Mouse (Mus musculus): Measurements from ENCODE around the gene Mpv17l2. TPM values are rescaled to one million over a fixed set of nuclear protein-coding genes. Genes with fewer than 3 reads are reported as not detected.

The Mpv17l2 gene
- polyA plus RNA-seq, 1 experiment from 2014 or later, result 80.6 TPM

DNA sequence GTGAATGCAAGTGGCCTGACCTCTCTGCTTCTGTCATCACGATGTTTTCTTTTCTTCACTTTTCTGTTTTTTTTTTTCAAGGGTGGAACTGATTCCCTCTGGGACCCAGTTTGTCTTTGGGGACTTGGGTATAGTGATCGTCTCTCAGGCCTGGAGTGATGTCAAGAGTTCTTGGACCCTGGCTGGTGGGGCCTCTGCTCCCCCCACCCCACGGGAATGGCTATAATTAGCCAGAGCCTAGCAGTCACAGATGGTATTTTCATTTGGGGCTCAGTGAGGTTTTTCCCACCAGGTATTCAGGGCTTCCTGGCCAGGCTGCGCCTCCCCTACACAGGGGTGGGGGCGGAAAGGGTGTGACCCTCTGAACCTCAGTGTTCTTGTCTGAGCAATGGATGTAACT is 19.1 kb downstream of the Mpv17l2 start:
- H3K27ac ChIP-seq (ENCODE audit: low read depth, low read length), result no peak overlapping the region
- no peak overlapping the region for H3K4me2 ChIP-seq (replicated peaks; ENCODE audit: low read depth)
- H3K27me3 ChIP-seq (replicated peaks; ENCODE audit: control insufficient read depth, insufficient read depth, low read length), result peaks cover 32% of the 10 kb centered on the region
- H3K9ac ChIP-seq (ENCODE audit: low read depth, low read length), result no peak overlapping the region
- H3K36me3 ChIP-seq (ENCODE audit: control insufficient read depth, insufficient read depth), result no peaks in the 10 kb centered on the region
- 63% methylated on average over 5 of the region's 5 CpGs for WGBS
- ATAC-seq, result no peak
- no peak for TF ChIP-seq CTCF (IDR thresholded peaks at IDR 0.05; ENCODE audit: low read depth)
- H3K4me3 ChIP-seq (ENCODE audit: low read depth, low read length), result no peak overlapping the region
- H3K9me3 ChIP-seq (ENCODE audit: control insufficient read depth), result no peaks in the 10 kb centered on the region
- H3K4me1 ChIP-seq (replicated peaks; ENCODE audit: control insufficient read depth, insufficient read depth, low read length), result no peaks in the 10 kb centered on the region

DNA sequence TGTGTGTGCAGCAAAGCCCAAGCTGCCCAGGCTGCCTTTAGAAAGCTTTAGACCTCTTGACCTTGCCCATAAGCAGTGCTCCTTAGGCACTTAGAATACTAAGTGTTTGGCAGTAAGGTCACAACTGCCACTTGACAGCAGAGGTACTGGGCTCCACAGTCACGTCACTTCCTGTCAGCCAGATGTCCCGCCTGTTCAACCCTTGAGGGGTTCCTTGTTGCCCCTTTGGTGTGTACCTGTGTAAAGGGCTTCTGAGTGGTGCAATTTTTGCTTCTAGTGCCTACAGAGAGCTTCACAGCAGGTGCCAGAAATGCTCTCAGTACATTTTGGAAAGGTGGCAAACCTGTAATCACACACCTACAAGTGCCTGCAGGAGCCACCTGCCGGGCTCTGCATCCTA is 22.5 kb downstream of the Mpv17l2 start:
- Histone ChIP-seq H3K9me3 (ENCODE audit: control insufficient read depth) (no peaks in the 10 kb centered on the region), H3K4me2 (replicated peaks; ENCODE audit: low read depth) (no peak overlapping the region), H3K9ac (ENCODE audit: low read depth, low read length) (no peak overlapping the region), H3K27me3 (replicated peaks; ENCODE audit: control insufficient read depth, insufficient read depth, low read length) (peaks cover 11% of the 10 kb centered on the region), H3K4me1 (replicated peaks; ENCODE audit: control insufficient read depth, insufficient read depth, low read length) (no peaks in the 10 kb centered on the region), H3K27ac (ENCODE audit: low read depth, low read length) (no peak overlapping the region), H3K36me3 (ENCODE audit: control insufficient read depth, insufficient read depth) (no peaks in the 10 kb centered on the region), H3K4me3 (ENCODE audit: low read depth, low read length) (no peak overlapping the region)
- 76% methylated on average over 3 of the region's 3 CpGs for WGBS
- ATAC-seq, result no peak
- no peak for TF ChIP-seq CTCF (IDR thresholded peaks at IDR 0.05; ENCODE audit: low read depth)

- no peak for ATAC-seq
- Histone ChIP-seq H3K27me3 (replicated peaks; ENCODE audit: control insufficient read depth, insufficient read depth, low read length) (peaks cover 6% of the 10 kb centered on the region), H3K9ac (ENCODE audit: low read depth, low read length) (no peak overlapping the region), H3K4me3 (ENCODE audit: low read depth, low read length) (no peak overlapping the region), H3K4me1 (replicated peaks; ENCODE audit: control insufficient read depth, insufficient read depth, low read length) (no peaks in the 10 kb centered on the region), H3K36me3 (ENCODE audit: control insufficient read depth, insufficient read depth) (no peaks in the 10 kb centered on the region), H3K4me2 (replicated peaks; ENCODE audit: low read depth) (no peak overlapping the region), H3K9me3 (ENCODE audit: control insufficient read depth) (no peaks in the 10 kb centered on the region), H3K27ac (ENCODE audit: low read depth, low read length) (no peak overlapping the region)
- no peak for TF ChIP-seq CTCF (IDR thresholded peaks at IDR 0.05; ENCODE audit: low read depth)
- WGBS, result 68% methylated on average over 5 of the region's 5 CpGs
Measured at GRCm38 (mm10) chr8:70737705-70738104, 23.0 kb downstream of the Mpv17l2 start.

DNA sequence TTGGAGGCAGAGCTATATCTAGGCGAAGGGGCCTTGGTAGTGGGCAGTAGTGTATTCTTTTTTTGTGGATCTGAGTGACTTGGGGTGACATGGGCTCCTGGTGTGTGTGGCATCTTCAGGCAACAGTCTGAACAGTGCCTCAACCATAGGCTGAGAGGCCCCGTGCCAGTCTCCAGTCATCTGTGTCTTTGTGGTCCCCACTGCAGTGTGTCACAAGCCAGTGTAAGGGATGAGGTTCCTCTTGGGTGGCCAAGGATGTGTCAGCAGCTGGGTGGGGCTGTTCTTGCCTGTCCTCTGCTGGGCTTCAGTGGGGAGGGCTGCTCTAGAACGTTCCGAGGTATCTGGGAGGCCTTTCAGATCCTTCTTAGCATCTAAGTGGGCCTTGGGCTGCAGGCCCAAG is 29.8 kb downstream of the Mpv17l2 start:
- Histone ChIP-seq H3K27ac (ENCODE audit: low read depth, low read length) (no peak overlapping the region), H3K27me3 (replicated peaks; ENCODE audit: control insufficient read depth, insufficient read depth, low read length) (no peaks in the 10 kb centered on the region; the same call in 1 of the 2 replicates), H3K9me3 (ENCODE audit: control insufficient read depth) (no peaks in the 10 kb centered on the region), H3K4me2 (replicated peaks; ENCODE audit: low read depth) (no peak overlapping the region), H3K4me1 (replicated peaks; ENCODE audit: control insufficient read depth, insufficient read depth, low read length) (no peaks in the 10 kb centered on the region), H3K4me3 (ENCODE audit: low read depth, low read length) (no peak overlapping the region), H3K36me3 (ENCODE audit: control insufficient read depth, insufficient read depth) (no peaks in the 10 kb centered on the region), H3K9ac (ENCODE audit: low read depth, low read length) (no peak overlapping the region)
- 81% methylated on average over 4 of the region's 4 CpGs for WGBS
- ATAC-seq, result no peak
- no peak for TF ChIP-seq CTCF (IDR thresholded peaks at IDR 0.05; ENCODE audit: low read depth)

- WGBS, result 3% methylated on average over 34 of the region's 34 CpGs
- Histone ChIP-seq H3K27me3 (replicated peaks; ENCODE audit: control insufficient read depth, insufficient read depth, low read length) (no peaks in the 10 kb centered on the region; the same call in 1 of the 2 replicates), H3K4me2 (replicated peaks; ENCODE audit: low read depth) (peak overlapping the region; percentile 69), H3K27ac (ENCODE audit: low read depth, low read length) (no peak overlapping the region), H3K9ac (ENCODE audit: low read depth, low read length) (no peak overlapping the region), H3K4me1 (replicated peaks; ENCODE audit: control insufficient read depth, insufficient read depth, low read length) (no peaks in the 10 kb centered on the region), H3K9me3 (ENCODE audit: control insufficient read depth) (no peaks in the 10 kb centered on the region), H3K36me3 (ENCODE audit: control insufficient read depth, insufficient read depth) (no peaks in the 10 kb centered on the region), H3K4me3 (ENCODE audit: low read depth, low read length) (peak overlapping the region; percentile 23)
- ATAC-seq, result peak; percentile 46
- TF ChIP-seq CTCF (IDR thresholded peaks at IDR 0.05; ENCODE audit: low read depth), result peak; percentile 60
Measured at GRCm38 (mm10) chr8:70729808-70730475, 30.8 kb downstream of the Mpv17l2 start.

GRCm38 (mm10) chr8:70726721-70727120 is 34.0 kb downstream of the Mpv17l2 start:
- no peaks in the 10 kb centered on the region; the same call in 1 of the 2 replicates for H3K27me3 ChIP-seq (replicated peaks; ENCODE audit: control insufficient read depth, insufficient read depth, low read length)
- no peak overlapping the region for H3K4me2 ChIP-seq (replicated peaks; ENCODE audit: low read depth)
- H3K9ac ChIP-seq (ENCODE audit: low read depth, low read length), result no peak overlapping the region
- ATAC-seq, result no peak
- no peak overlapping the region for H3K4me3 ChIP-seq (ENCODE audit: low read depth, low read length)
- 45% methylated on average over 11 of the region's 11 CpGs for WGBS
- TF ChIP-seq CTCF (IDR thresholded peaks at IDR 0.05; ENCODE audit: low read depth), result no peak
- H3K27ac ChIP-seq (ENCODE audit: low read depth, low read length), result no peak overlapping the region
- H3K36me3 ChIP-seq (ENCODE audit: control insufficient read depth, insufficient read depth), result no peaks in the 10 kb centered on the region
- H3K4me1 ChIP-seq (replicated peaks; ENCODE audit: control insufficient read depth, insufficient read depth, low read length), result no peaks in the 10 kb centered on the region
- H3K9me3 ChIP-seq (ENCODE audit: control insufficient read depth), result no peaks in the 10 kb centered on the region
